Mouse (Mus musculus): ENCODE measurements around the gene Morn3.
"Not testable (repeated sequence)": the region's sequence is repeated elsewhere in the genome, so short reads cannot be mapped to it uniquely, and the experiment has no call there.

Gene Morn3

GRCm38 (mm10) chr5:123046916-123047315 lies at the start of gene Morn3:
Gene Morn3 (minus strand): TSS chr5:123047016.
- no peak for DNase-seq (ENCODE audit: low spot score)

GRCm38 (mm10) chr5:123096299-123096698 lies 49.5 kb upstream of the Morn3 start:
- no peak for DNase-seq (ENCODE audit: low spot score)

- DNase-seq (ENCODE audit: low spot score) = no peak
These were observed 47.6 kb upstream of the Morn3 start for GRCm38 (mm10) chr5:123094238-123094991.

GRCm38 (mm10) chr5:123093077-123093633 lies 46.3 kb upstream of the Morn3 start:
- no peak for DNase-seq (ENCODE audit: low spot score)

GRCm38 (mm10) chr5:123090560-123091306 lies 43.9 kb upstream of the Morn3 start:
- DNase-seq (ENCODE audit: low spot score) = no peak

GRCm38 (mm10) chr5:123088784-123089183 lies 42.0 kb upstream of the Morn3 start:
- DNase-seq (ENCODE audit: low spot score) = no peak

- DNase-seq (ENCODE audit: low spot score) = no peak
These were observed 39.7 kb upstream of the Morn3 start for GRCm38 (mm10) chr5:123086501-123086900.

- no peak for DNase-seq (ENCODE audit: low spot score)
These were observed 36.7 kb upstream of the Morn3 start for GRCm38 (mm10) chr5:123083340-123084050.

GRCm38 (mm10) chr5:123080510-123080909 lies 33.7 kb upstream of the Morn3 start:
- DNase-seq (ENCODE audit: low spot score) = no peak

GRCm38 (mm10) chr5:123080041-123080440 lies 33.2 kb upstream of the Morn3 start:
- no peak for DNase-seq (ENCODE audit: low spot score)

GRCm38 (mm10) chr5:123079568-123079967 lies 32.8 kb upstream of the Morn3 start:
- DNase-seq (ENCODE audit: low spot score) = no peak

- no peak for DNase-seq (ENCODE audit: low spot score)
These were observed 29.8 kb upstream of the Morn3 start for GRCm38 (mm10) chr5:123076419-123077281.

- peak; percentile 94 for DNase-seq (ENCODE audit: low spot score)
These were observed 29.0 kb upstream of the Morn3 start for GRCm38 (mm10) chr5:123075576-123076418.

- DNase-seq (ENCODE audit: low spot score) = no peak
These were observed 21.9 kb upstream of the Morn3 start for GRCm38 (mm10) chr5:123068714-123069113.

- DNase-seq (ENCODE audit: low spot score) = no peak
These were observed 21.3 kb upstream of the Morn3 start, which contains the start of gene Tmem120b for GRCm38 (mm10) chr5:123068115-123068514. Gene Tmem120b (plus strand): TSS chr5:123068415.

- DNase-seq (ENCODE audit: low spot score) = no peak
These were observed 20.7 kb upstream of the Morn3 start for GRCm38 (mm10) chr5:123067395-123067995.

- DNase-seq (ENCODE audit: low spot score) = peak; percentile 69
These were observed 17.4 kb upstream of the Morn3 start for GRCm38 (mm10) chr5:123064207-123064606.

- no peak for DNase-seq (ENCODE audit: low spot score)
These were observed 16.3 kb upstream of the Morn3 start for GRCm38 (mm10) chr5:123063141-123063540.

- DNase-seq (ENCODE audit: low spot score) = not testable (repeated sequence)
These were observed 14.6 kb upstream of the Morn3 start for GRCm38 (mm10) chr5:123061402-123061749.
